Mouse (Mus musculus): ENCODE results near the gene Siglec1. TPM values are rescaled to one million over a fixed set of nuclear protein-coding genes. Genes with fewer than 3 reads are reported as not detected.
"Not testable (repeated sequence)": the region's sequence is repeated elsewhere in the genome, so short reads cannot be mapped to it uniquely, and the experiment has no call there.

Siglec1 gene
- polyA plus RNA-seq, 1 experiment from 2014 or later, result 0.49 TPM

- TF ChIP-seq CTCF (IDR thresholded peaks at IDR 0.05), result no peak
- peaks cover 2% of the 10 kb centered on the region for H3K27me3 ChIP-seq
- in situ Hi-C loops (cut with MboI; ENCODE audit: low pct_unique_long_range_greater_than_20kb), result no loop called here
- ChIA-PET POLR2A (no interaction called here), CTCF (no interaction called here)
- ATAC-seq (no peak), DNase-seq (ENCODE audit: low read depth, low spot score) (no peak)
Measured at GRCm38 (mm10) chr2:131127161-131127730, 40.7 kb upstream of the Siglec1 start, which contains the start of gene Hspa12b. Gene Hspa12b, plus strand, starts transcription at chr2:131127280.

DNA sequence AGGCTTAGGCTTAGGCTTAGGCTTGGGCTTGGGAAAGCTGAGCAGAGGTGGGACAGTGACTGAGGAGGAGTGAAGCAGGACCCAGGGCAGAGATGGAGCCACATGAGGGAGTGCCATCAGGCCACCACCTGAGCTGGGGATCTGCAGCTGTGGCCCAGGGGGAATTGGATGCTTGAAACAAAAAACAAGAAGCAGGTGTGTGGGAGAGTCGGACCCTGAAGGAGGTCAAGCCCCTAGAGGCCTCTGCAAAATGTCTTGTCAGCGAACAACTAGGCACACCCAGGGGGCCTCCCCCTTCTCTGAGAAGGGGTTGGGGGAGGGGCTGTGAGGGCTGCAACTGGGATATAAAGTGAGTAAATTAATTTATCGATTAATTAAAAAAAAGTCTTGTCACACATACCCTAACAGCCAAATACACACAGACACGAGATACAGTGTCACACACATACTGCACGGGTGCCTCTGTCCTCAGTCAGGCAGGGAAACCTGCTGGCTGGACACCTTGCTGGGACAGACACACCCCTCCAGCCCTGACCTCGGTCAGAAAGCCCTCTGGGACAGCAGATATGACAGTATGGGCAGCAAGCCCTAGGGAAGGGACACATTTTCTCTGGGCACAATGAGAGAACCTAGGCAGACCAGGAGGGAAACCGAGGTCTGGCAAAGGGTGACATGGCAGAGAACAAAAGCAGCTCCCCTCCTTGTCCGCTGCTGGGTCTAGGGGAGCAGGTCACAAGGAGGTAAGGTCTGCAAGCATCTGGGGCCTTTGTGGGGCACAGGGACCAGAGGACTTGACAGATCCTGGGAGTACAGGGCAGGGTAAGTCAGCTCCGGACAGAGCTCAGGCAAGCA lies 39.6 kb upstream of the Siglec1 start:
- ATAC-seq, result no peak
- DNase-seq (ENCODE audit: low read depth, low spot score), result no peak
- in situ Hi-C loops (cut with MboI; ENCODE audit: low pct_unique_long_range_greater_than_20kb), result no loop called here
- ChIA-PET CTCF (no interaction called here), POLR2A (no interaction called here)
- no peak for TF ChIP-seq CTCF (IDR thresholded peaks at IDR 0.05)
- peaks cover 2% of the 10 kb centered on the region for H3K27me3 ChIP-seq

- no peak for DNase-seq (ENCODE audit: low read depth, low spot score)
- in situ Hi-C loops (cut with MboI; ENCODE audit: low pct_unique_long_range_greater_than_20kb), result no loop called here
- H3K27me3 ChIP-seq, result peaks cover 2% of the 10 kb centered on the region
- ChIA-PET POLR2A (no interaction called here), CTCF (no interaction called here)
- no peak for TF ChIP-seq CTCF (IDR thresholded peaks at IDR 0.05)
- ATAC-seq, result no peak
Measured at GRCm38 (mm10) chr2:131125157-131125963, 38.8 kb upstream of the Siglec1 start.

GRCm38 (mm10) chr2:131124166-131124565 lies 37.6 kb upstream of the Siglec1 start:
- ATAC-seq (no peak), DNase-seq (ENCODE audit: low read depth, low spot score) (no peak)
- TF ChIP-seq CTCF (IDR thresholded peaks at IDR 0.05), result no peak
- in situ Hi-C loops (cut with MboI; ENCODE audit: low pct_unique_long_range_greater_than_20kb), result no loop called here
- POLR2A ChIA-PET, result no interaction called here
- CTCF ChIA-PET, result no interaction called here
- peaks cover 2% of the 10 kb centered on the region for H3K27me3 ChIP-seq

GRCm38 (mm10) chr2:131118968-131119574 lies 32.5 kb upstream of the Siglec1 start:
- DNase-seq (ENCODE audit: low read depth, low spot score), result no peak

DNA sequence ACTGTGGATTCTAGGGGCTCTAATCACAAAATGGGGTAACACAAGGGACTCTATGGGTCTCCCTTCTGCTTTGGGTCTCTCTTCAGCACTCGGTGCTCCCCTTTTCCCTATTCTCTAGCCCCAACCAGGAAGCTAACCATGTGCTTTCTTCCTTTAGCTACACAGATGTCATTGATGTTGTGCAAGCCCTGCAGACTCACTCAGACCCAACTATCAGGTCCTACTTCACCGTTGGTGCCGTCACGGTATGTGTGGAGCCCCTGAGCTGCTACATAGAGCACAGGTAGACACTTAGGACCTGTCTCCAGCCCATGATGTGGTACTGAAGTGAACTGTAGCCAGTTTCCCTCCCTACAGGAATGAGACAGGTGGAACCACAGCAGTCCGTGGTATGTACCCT lies 19.4 kb upstream of the Siglec1 start:
- peaks cover 8% of the 10 kb centered on the region for H3K27me3 ChIP-seq
- ATAC-seq (no peak), DNase-seq (ENCODE audit: low read depth, low spot score) (no peak)
- CTCF ChIA-PET, result no interaction called here
- POLR2A ChIA-PET, result interaction anchor here (0.9 kb wide), 1 partner anchor 50 kb away, joined by 3 read pairs; no protein-coding TSS in a partner anchor
- in situ Hi-C loops (cut with MboI; ENCODE audit: low pct_unique_long_range_greater_than_20kb), result no loop called here
- TF ChIP-seq CTCF (IDR thresholded peaks at IDR 0.05), result no peak

More at GRCm38 (mm10) chr2:131118968-131119574, 32.5 kb upstream of the Siglec1 start:
- no peak for ATAC-seq
- ChIA-PET CTCF (no interaction called here), POLR2A (interaction anchor here (1.0 kb wide), 1 partner anchor 22 kb away, joined by 8 read pairs; no protein-coding TSS in a partner anchor)
- H3K27me3 ChIP-seq, result peaks cover 2% of the 10 kb centered on the region
- no peak for TF ChIP-seq CTCF (IDR thresholded peaks at IDR 0.05)
- in situ Hi-C loops (cut with MboI; ENCODE audit: low pct_unique_long_range_greater_than_20kb), result no loop called here

DNA sequence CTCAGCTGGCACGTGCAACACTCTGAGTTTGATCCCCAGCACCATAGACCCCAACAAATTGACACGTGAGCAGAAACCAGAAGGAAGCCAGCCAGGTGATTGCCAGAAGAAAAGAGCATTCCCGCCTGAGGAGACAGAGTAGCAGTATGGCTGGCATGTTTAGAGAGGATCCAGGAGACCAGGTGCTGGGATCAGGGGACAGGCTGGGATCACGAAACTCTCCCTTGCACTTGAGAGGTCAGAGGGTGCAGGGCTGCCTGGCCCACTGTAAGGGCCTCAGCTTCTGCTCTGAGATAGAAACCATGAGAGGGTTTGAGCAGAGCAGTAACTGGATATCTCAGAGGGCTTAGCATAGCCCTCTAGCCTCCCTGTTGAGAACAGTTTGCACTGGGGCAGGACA lies 18.5 kb upstream of the Siglec1 start:
- H3K27me3 ChIP-seq; DNase-seq (ENCODE audit: low read depth, low spot score); POLR2A ChIA-PET; ATAC-seq; in situ Hi-C loops (cut with MboI; ENCODE audit: low pct_unique_long_range_greater_than_20kb); CTCF ChIA-PET: not testable (repeated sequence)

DNA sequence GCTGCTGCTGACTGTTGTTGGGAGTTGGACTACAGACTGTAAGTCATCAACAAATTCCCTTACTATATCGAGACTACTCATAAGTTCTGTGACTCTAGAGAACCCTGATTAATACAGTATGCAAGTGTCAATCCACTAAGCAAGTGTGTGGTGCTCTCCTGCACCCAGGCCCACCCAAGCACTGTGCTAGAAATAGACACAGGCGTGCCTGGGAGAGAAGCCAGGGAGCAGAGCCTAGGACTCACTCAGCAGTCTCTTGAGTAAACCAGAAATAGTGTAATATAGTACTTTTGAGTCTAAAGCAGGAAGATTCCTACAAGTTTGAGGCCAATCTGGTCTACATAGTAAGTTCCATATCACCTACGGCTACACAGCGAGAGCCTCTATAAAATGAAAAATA lies 17.5 kb upstream of the Siglec1 start:
- DNase-seq (ENCODE audit: low read depth, low spot score) (no peak), ATAC-seq (no peak)
- TF ChIP-seq CTCF (IDR thresholded peaks at IDR 0.05), result no peak
- in situ Hi-C loops (cut with MboI; ENCODE audit: low pct_unique_long_range_greater_than_20kb), result no loop called here
- POLR2A ChIA-PET, result no interaction called here
- CTCF ChIA-PET, result no interaction called here
- peaks cover 8% of the 10 kb centered on the region for H3K27me3 ChIP-seq

- ChIA-PET CTCF (no interaction called here), POLR2A (interaction anchor here (0.6 kb wide), 1 partner anchor 133 kb away, joined by 3 read pairs; no protein-coding TSS in a partner anchor)
- H3K27me3 ChIP-seq, result peaks cover 3% of the 10 kb centered on the region
- in situ Hi-C loops (cut with MboI; ENCODE audit: low pct_unique_long_range_greater_than_20kb), result no loop called here
- ATAC-seq (no peak), DNase-seq (ENCODE audit: low read depth, low spot score) (no peak)
- TF ChIP-seq CTCF (IDR thresholded peaks at IDR 0.05), result no peak
Measured at GRCm38 (mm10) chr2:131101530-131101929, 15.0 kb upstream of the Siglec1 start.

DNA sequence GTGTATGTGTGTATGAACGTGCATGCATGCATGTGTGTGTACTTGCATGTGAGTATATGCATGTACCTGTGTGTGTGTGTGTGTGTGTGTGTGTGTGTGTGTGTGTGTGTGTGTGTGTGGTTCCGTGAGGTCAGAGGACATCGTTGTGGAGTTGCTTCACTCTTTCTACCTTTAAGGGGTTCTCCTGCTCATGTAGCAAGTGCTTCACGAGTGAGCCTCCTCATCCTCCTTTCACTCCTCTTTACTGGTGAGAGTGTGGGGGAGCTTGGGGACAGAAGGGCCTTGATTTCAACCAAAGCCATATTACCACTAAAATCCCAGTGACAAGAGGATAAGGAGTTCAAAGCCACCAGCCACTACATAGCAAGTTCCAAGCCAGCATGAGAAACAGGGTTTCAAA lies 10.5 kb upstream of the Siglec1 start:
- no peak for TF ChIP-seq CTCF (IDR thresholded peaks at IDR 0.05)
- ChIA-PET POLR2A (interaction anchor here (0.7 to 1.1 kb wide), 3 partner anchors 22 to 63 kb away, joined by 4 to 8 read pairs (median 5); partner anchors contain the start of gene 1700037H04Rik), CTCF (interaction anchor here (1.2 to 1.7 kb wide), 2 partner anchors 41 to 123 kb away, joined by 3 to 6 read pairs; no protein-coding TSS in a partner anchor)
- in situ Hi-C loops (cut with MboI; ENCODE audit: low pct_unique_long_range_greater_than_20kb), result loop anchor here (10.0 kb wide), 1 partner anchor 318 kb away; no protein-coding TSS in a partner anchor
- DNase-seq (ENCODE audit: low read depth, low spot score), result no peak
- no peak for ATAC-seq
- H3K27me3 ChIP-seq, result no peaks in the 10 kb centered on the region

All from Patski (cell line).